Mouse (Mus musculus): Measurements from ENCODE around the gene Mtcl1.

- TF ChIP-seq CTCF (IDR thresholded peaks at IDR 0.05; ENCODE audit: low read depth, low read length) = no peak
- no peak for TF ChIP-seq POLR2A (IDR thresholded peaks at IDR 0.05; ENCODE audit: borderline replicate concordance, low read depth, low read length)
Observed at GRCm38 (mm10) chr17:66408400-66408799, 41.1 kb downstream of the Mtcl1 start.
